Mouse (Mus musculus) macrophage (primary cell): ENCODE measurements around the gene Ppil6. TPM values are rescaled to one million over a fixed set of nuclear protein-coding genes. Genes with fewer than 3 reads are reported as not detected.

Source experiments
- H3K27ac ChIP-seq: fragments of 350-480 bp; formaldehyde crosslinking; 2 replicates; pipeline ENCODE4 v1.9.0; 2021
- H3K36me3 ChIP-seq: fragments of 350-480 bp; formaldehyde crosslinking; 2 replicates; pipeline ENCODE4 v1.9.0; 2021; ENCODE audit errors: inconsistent target
- H3K4me3 ChIP-seq: fragments of 350-480 bp; formaldehyde crosslinking; 2 replicates; pipeline ENCODE4 v1.9.0; 2021; ENCODE audit errors: inconsistent target
- H3K79me2 ChIP-seq: fragments of 350-480 bp; formaldehyde crosslinking; 2 replicates; pipeline ENCODE4 v1.9.0; 2021; ENCODE audit errors: inconsistent target
- WGBS: methylation state at CpG from one replicate; pipeline ENCODE4 v1.1.7; 2026; ENCODE audit warnings: inconsistent platforms; ENCODE audit not compliant: missing documents; 5-methylcytosine and 5-hydroxymethylcytosine counted together
- polyA plus RNA-seq: library from polyadenylated mRNA; stranded (reverse); fragments of 250-400 nt; gene quantifications from 3 replicates; pipeline ENCODE4 v1.2.4, GENCODE M21; 2018; ENCODE audit warnings: inconsistent platforms

The Ppil6 gene
- polyA plus RNA-seq, 1 experiment from 2014 or later, result not detected

- Histone ChIP-seq H3K79me2 (no peaks in the 10 kb centered on the region), H3K27ac (no peak overlapping the region), H3K4me3 (no peak overlapping the region), H3K36me3 (no peaks in the 10 kb centered on the region)
- 59% methylated on average over 8 of the region's 14 CpGs for WGBS
Measured at GRCm38 (mm10) chr10:41552847-41553589, 62.8 kb downstream of the Ppil6 start.

GRCm38 (mm10) chr10:41553711-41554110 is 63.5 kb downstream of the Ppil6 start:
- WGBS, result 93% methylated on average over 4 of the region's 4 CpGs
- H3K36me3 ChIP-seq, result no peaks in the 10 kb centered on the region
- H3K27ac ChIP-seq, result no peak overlapping the region
- H3K4me3 ChIP-seq, result no peak overlapping the region
- no peaks in the 10 kb centered on the region for H3K79me2 ChIP-seq

GRCm38 (mm10) chr10:41555081-41555480 is 64.8 kb downstream of the Ppil6 start:
- H3K36me3 ChIP-seq, result no peaks in the 10 kb centered on the region
- H3K79me2 ChIP-seq, result no peaks in the 10 kb centered on the region
- WGBS, result 96% methylated on average over 3 of the region's 3 CpGs
- H3K4me3 ChIP-seq, result no peak overlapping the region
- no peak overlapping the region for H3K27ac ChIP-seq

- no peak overlapping the region for H3K4me3 ChIP-seq
- H3K79me2 ChIP-seq, result no peaks in the 10 kb centered on the region
- no peaks in the 10 kb centered on the region for H3K36me3 ChIP-seq
- H3K27ac ChIP-seq, result no peak overlapping the region
- WGBS, result 100% methylated on average over 1 of the region's 1 CpGs
Measured at GRCm38 (mm10) chr10:41558401-41558800, 68.2 kb downstream of the Ppil6 start.

- Histone ChIP-seq H3K4me3 (no peak overlapping the region), H3K79me2 (no peaks in the 10 kb centered on the region), H3K36me3 (no peaks in the 10 kb centered on the region), H3K27ac (no peak overlapping the region)
- 96% methylated on average over 10 of the region's 10 CpGs for WGBS
Measured at GRCm38 (mm10) chr10:41561701-41562395, 71.6 kb downstream of the Ppil6 start.

Other genes starting within 250 kb of the Ppil6 start
- gene Fig4, start 187.2 kb upstream of the Ppil6 start, polyA plus RNA-seq, result 23.1 to 48.2 TPM (median 25.6 TPM) in 3 replicates
- 0.09 TPM in 1 of 3 replicates, not detected in the others for gene Ak9, start 186.5 kb upstream of the Ppil6 start, polyA plus RNA-seq
- 8.6 to 9.8 TPM (median 9.4 TPM) in 3 replicates for gene Zbtb24, start 40.1 kb upstream of the Ppil6 start, polyA plus RNA-seq
- 19.5 to 33.8 TPM (median 31.3 TPM) in 3 replicates for gene Mical1, start 14.1 kb upstream of the Ppil6 start, polyA plus RNA-seq
- 10.3 to 23.3 TPM (median 12.1 TPM) in 3 replicates for gene Smpd2, start 70 bp upstream of the Ppil6 start, polyA plus RNA-seq
- gene Cd164, start 29.0 kb downstream of the Ppil6 start, polyA plus RNA-seq, result 204 to 235 TPM (median 225 TPM) in 3 replicates
- gene Ccdc162, start 226.2 kb downstream of the Ppil6 start, polyA plus RNA-seq, result 0.16 TPM in 1 of 3 replicates, not detected in the others